Mouse (Mus musculus) liver, postnatal 0 days (tissue): Measurements from ENCODE around the gene Ssh2. TPM values are rescaled to one million over a fixed set of nuclear protein-coding genes. Genes with fewer than 3 reads are reported as not detected.

Experiments used
- ATAC-seq: fragments of 200-750 bp; cut with Nextera tagmentation; 2 replicates; pipeline ENCODE4 v1.8.0; 2017; ENCODE audit warnings: mild to moderate bottlenecking, moderate library complexity
- DNase-seq: peaks from one replicate; pipeline ENCODE4 v3.0.0-alpha.2; 2016
- H3K27ac ChIP-seq: fragments of 300-500 bp; sonication (generic); 2 replicates; pipeline ENCODE4 v1.5.1; 2014; ENCODE audit warnings: antibody characterized with exemption, moderate library complexity, mild to moderate bottlenecking, low read depth
- H3K27me3 ChIP-seq: fragments of 300-500 bp; sonication (generic); 2 replicates; pipeline ENCODE4 v1.6.1; 2014; ENCODE audit warnings: low read length, control low read depth, mixed read lengths; ENCODE audit not compliant: insufficient read depth
- H3K36me3 ChIP-seq: fragments of 300-500 bp; sonication (generic); replicated peaks from 2 replicates; pipeline ENCODE4 v1.6.1; 2014; ENCODE audit warnings: mild to moderate bottlenecking, control low read depth, low read length, moderate library complexity, mixed read lengths; ENCODE audit not compliant: insufficient read depth
- H3K4me1 ChIP-seq: fragments of 300-500 bp; sonication (generic); 2 replicates; pipeline ENCODE4 v1.6.1; 2014; ENCODE audit warnings: antibody characterized with exemption, mild to moderate bottlenecking, control low read depth; ENCODE audit not compliant: insufficient read depth
- H3K4me2 ChIP-seq: fragments of 300-500 bp; sonication (generic); 2 replicates; pipeline ENCODE4 v1.6.1; 2014; ENCODE audit warnings: low read depth, mild to moderate bottlenecking, low read length, moderate library complexity, mixed read lengths
- H3K4me3 ChIP-seq: fragments of 300-500 bp; sonication (generic); 2 replicates; pipeline ENCODE4 v1.5.1; 2014; ENCODE audit warnings: low read depth, low read length
- H3K9ac ChIP-seq: fragments of 300-500 bp; sonication (generic); replicated peaks from 2 replicates; pipeline ENCODE4 v1.6.1; 2014; ENCODE audit warnings: mild to moderate bottlenecking, moderate library complexity
- H3K9me3 ChIP-seq: fragments of 300-500 bp; sonication (generic); 2 replicates; pipeline ENCODE4 v1.6.1; 2016; ENCODE audit warnings: mild to moderate bottlenecking, control low read depth, low read length, mixed read lengths
- CTCF ChIP-seq: sonication (generic); IDR thresholded peaks from 2 replicates; pipeline ENCODE4 v1.5.1; 2016; ENCODE audit warnings: antibody characterized with exemption, low read depth
- EP300 ChIP-seq: IDR thresholded peaks from 2 replicates; pipeline ENCODE4 v1.6.1; 2016; ENCODE audit warnings: antibody characterized with exemption, low read depth, mild to moderate bottlenecking
- WGBS: fragments of 180-500 bp; shearing (Covaris S2); extraction: QIAGEN DNeasy Blood & Tissue Kit; methylation state at CpG from one replicate; pipeline ENCODE4 v1.1.7; 2014; ENCODE audit not compliant: insufficient replicate concordance; 5-methylcytosine and 5-hydroxymethylcytosine counted together
- polyA plus RNA-seq: library from polyadenylated mRNA; unstranded; fragments of >200 nt; fragmentation: Nextera tagmentation; extraction: Ambion mirVana; gene quantifications from 2 replicates; pipeline ENCODE4 v1.2.1, GENCODE M21; 2015

Gene Ssh2
- polyA plus RNA-seq, 1 experiment from 2014 or later, result 4.4 TPM

GRCm38 (mm10) chr11:77348985-77349384 is 132.9 kb downstream of the Ssh2 start:
- no peak for TF ChIP-seq CTCF
- no peak for TF ChIP-seq EP300
- Histone ChIP-seq H3K4me1 (0 out of 2 replicates have a peak, but pooled peaks cover 3% of the 10 kb centered on the region), H3K9ac (peak overlapping the region; percentile 77), H3K27me3 (no peaks in the 10 kb centered on the region), H3K27ac (peak overlapping the region; percentile 56; the same call in 1 of the 2 replicates), H3K36me3 (no peaks in the 10 kb centered on the region), H3K4me2 (peak overlapping the region; percentile 85), H3K4me3 (peak overlapping the region; percentile 74), H3K9me3 (no peaks in the 10 kb centered on the region)
- DNase-seq (no peak), ATAC-seq (no peak)
- WGBS, result 14% methylated on average over 6 of the region's 6 CpGs

GRCm38 (mm10) chr11:77349698-77350097 is 133.6 kb downstream of the Ssh2 start:
- Histone ChIP-seq H3K4me2 (peak overlapping the region; percentile 85), H3K27ac (no peak overlapping the region), H3K4me3 (peak overlapping the region; percentile 74), H3K9ac (peak overlapping the region; percentile 77; the same call in 1 of the 2 replicates), H3K36me3 (no peaks in the 10 kb centered on the region), H3K9me3 (no peaks in the 10 kb centered on the region), H3K4me1 (0 out of 2 replicates have a peak, but pooled peaks cover 3% of the 10 kb centered on the region), H3K27me3 (no peaks in the 10 kb centered on the region)
- WGBS, result 55% methylated on average over 2 of the region's 2 CpGs
- no peak for DNase-seq
- no peak for ATAC-seq
- no peak for TF ChIP-seq EP300
- no peak for TF ChIP-seq CTCF

- H3K9me3 ChIP-seq, result no peaks in the 10 kb centered on the region
- H3K4me2 ChIP-seq, result no peak overlapping the region
- no peak for TF ChIP-seq EP300
- TF ChIP-seq CTCF, result no peak
- no peaks in the 10 kb centered on the region for H3K36me3 ChIP-seq
- 81% methylated on average over 3 of the region's 3 CpGs for WGBS
- H3K9ac ChIP-seq, result no peak overlapping the region
- H3K4me1 ChIP-seq, result no peaks in the 10 kb centered on the region
- ATAC-seq, result no peak
- H3K27ac ChIP-seq, result peak overlapping the region; percentile 29; the same call in 1 of the 2 replicates
- no peak for DNase-seq
- no peaks in the 10 kb centered on the region for H3K27me3 ChIP-seq
- no peak overlapping the region for H3K4me3 ChIP-seq
These were observed 139.0 kb downstream of the Ssh2 start for GRCm38 (mm10) chr11:77355055-77355454.

GRCm38 (mm10) chr11:77357839-77358238 is 141.8 kb downstream of the Ssh2 start:
- Histone ChIP-seq H3K4me2 (no peak overlapping the region), H3K27me3 (no peaks in the 10 kb centered on the region), H3K4me3 (no peak overlapping the region), H3K9me3 (no peaks in the 10 kb centered on the region), H3K27ac (no peak overlapping the region), H3K9ac (no peak overlapping the region), H3K36me3 (no peaks in the 10 kb centered on the region), H3K4me1 (peaks cover 3% of the 10 kb centered on the region; the same call in 1 of the 2 replicates)
- WGBS, result 76% methylated on average over 1 of the region's 1 CpGs
- DNase-seq, result no peak
- TF ChIP-seq CTCF (no peak), EP300 (no peak)
- ATAC-seq, result peak; percentile 44; the same call in 1 of the 2 replicates

GRCm38 (mm10) chr11:77363476-77363875 is 147.4 kb downstream of the Ssh2 start:
- Histone ChIP-seq H3K9me3 (no peaks in the 10 kb centered on the region), H3K27me3 (no peaks in the 10 kb centered on the region), H3K4me3 (no peak overlapping the region), H3K4me1 (peaks cover 10% of the 10 kb centered on the region; the same call in 1 of the 2 replicates), H3K36me3 (no peaks in the 10 kb centered on the region), H3K27ac (peak overlapping the region; percentile 58), H3K4me2 (no peak overlapping the region), H3K9ac (no peak overlapping the region)
- ATAC-seq (peak; percentile 88), DNase-seq (no peak)
- WGBS, result 59% methylated on average over 2 of the region's 2 CpGs
- no peak for TF ChIP-seq CTCF
- TF ChIP-seq EP300, result no peak

GRCm38 (mm10) chr11:77364376-77364775 is 148.3 kb downstream of the Ssh2 start:
- Histone ChIP-seq H3K36me3 (no peaks in the 10 kb centered on the region), H3K9ac (no peak overlapping the region), H3K27me3 (no peaks in the 10 kb centered on the region), H3K4me1 (peaks cover 10% of the 10 kb centered on the region; the same call in 1 of the 2 replicates), H3K4me3 (no peak overlapping the region), H3K9me3 (no peaks in the 10 kb centered on the region), H3K4me2 (no peak overlapping the region), H3K27ac (peak overlapping the region; percentile 41)
- ATAC-seq (no peak), DNase-seq (no peak)
- TF ChIP-seq CTCF (no peak), EP300 (no peak)
- 48% methylated on average over 1 of the region's 1 CpGs for WGBS

- Histone ChIP-seq H3K9ac (no peak overlapping the region), H3K4me3 (no peak overlapping the region), H3K27ac (no peak overlapping the region), H3K36me3 (no peaks in the 10 kb centered on the region), H3K27me3 (no peaks in the 10 kb centered on the region), H3K4me1 (peaks cover 11% of the 10 kb centered on the region), H3K9me3 (no peaks in the 10 kb centered on the region), H3K4me2 (no peak overlapping the region)
- 77% methylated on average over 6 of the region's 6 CpGs for WGBS
- DNase-seq (no peak), ATAC-seq (no peak)
- TF ChIP-seq EP300, result no peak
- no peak for TF ChIP-seq CTCF
These were observed 149.8 kb downstream of the Ssh2 start for GRCm38 (mm10) chr11:77365706-77366386.
